Mouse (Mus musculus): ENCODE results near the gene Cyp1a1. TPM values are rescaled to one million over a fixed set of nuclear protein-coding genes. Genes with fewer than 3 reads are reported as not detected.

Gene Cyp1a1
- polyA plus RNA-seq (2012; ENCODE audit: insufficient read depth, insufficient read length, missing spikeins): 2.6 and 4.5 TPM in 2 replicates

DNA sequence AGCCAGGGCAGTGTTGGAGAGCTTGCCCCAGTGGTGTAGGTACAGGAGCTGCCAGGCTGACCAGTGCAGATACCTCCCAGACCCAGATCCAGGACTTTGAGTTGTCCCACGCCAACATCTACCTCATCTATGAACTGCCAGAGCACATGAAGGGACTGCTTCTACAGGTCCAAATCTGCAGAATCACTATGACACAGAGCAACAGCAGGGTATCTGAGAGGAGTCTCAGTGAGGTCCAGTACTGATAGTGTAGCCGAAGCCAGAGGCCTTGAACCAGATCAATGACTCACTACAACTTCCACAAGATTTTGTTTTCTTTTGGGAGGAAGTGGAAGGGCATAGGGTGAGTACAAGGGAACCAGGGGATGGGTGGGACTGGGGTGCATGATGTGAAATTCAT is at the start of gene Cyp1a1:
Gene Cyp1a1 (plus strand): TSS at position 178 of the 400 bp plus-strand sequence.
- Histone ChIP-seq H3K27ac (replicated peaks; ENCODE audit: low read depth, low read length) (no peak within 1 kb of the TSS), H3K4me1 (ENCODE audit: control insufficient read depth, insufficient read depth, insufficient read length, low read length) (no peaks in the 10 kb centered on the region), H3K4me3 (ENCODE audit: insufficient read depth, low read depth, low read length) (no peak within 1 kb of the TSS)

DNA sequence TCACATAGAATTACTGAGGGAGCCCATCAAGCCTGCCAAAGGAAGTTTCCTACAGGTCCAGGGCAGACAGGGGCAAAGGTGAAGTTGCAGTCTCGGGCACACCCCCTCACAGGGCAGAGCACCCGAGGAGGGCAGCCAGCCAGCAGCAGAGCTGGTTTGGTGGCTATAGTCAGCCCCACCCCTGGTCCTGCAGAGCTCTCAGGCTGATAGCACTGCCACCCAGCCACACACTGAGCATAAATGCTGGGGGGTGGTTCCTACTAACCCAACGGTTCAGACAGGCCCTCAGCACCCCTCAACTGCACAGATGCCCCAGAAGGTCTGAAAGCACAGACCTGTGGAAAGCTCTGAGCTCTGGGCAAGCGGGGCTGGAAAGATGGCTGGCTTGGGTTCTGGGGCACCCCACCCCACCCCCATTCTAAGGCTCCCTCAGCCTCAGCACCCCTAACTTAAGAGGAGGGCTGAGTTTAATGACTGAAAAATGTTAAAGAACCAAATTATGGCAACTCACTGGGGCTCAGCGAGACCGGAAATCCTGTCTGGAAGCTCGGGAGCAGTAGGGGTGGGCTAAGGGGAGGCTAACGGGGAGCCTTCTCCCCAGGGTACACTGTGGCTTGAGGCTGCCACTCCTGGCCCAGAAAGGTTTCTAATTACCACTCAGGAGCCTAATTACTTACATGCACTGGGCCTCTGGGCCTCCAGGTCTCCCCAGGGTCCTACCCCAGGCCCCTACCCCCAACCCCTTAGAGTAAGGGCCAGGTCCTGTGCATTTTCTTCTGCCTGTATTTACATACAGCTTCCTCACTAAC is 48.9 kb upstream of the Cyp1a1 start:
- no peak overlapping the region for H3K4me3 ChIP-seq (ENCODE audit: insufficient read depth, low read depth, low read length)
- H3K4me1 ChIP-seq (ENCODE audit: control insufficient read depth, insufficient read depth, insufficient read length, low read length): peaks cover 54% of the 10 kb centered on the region
- peak overlapping the region; percentile 72 for H3K27ac ChIP-seq (replicated peaks; ENCODE audit: low read depth, low read length)

DNA sequence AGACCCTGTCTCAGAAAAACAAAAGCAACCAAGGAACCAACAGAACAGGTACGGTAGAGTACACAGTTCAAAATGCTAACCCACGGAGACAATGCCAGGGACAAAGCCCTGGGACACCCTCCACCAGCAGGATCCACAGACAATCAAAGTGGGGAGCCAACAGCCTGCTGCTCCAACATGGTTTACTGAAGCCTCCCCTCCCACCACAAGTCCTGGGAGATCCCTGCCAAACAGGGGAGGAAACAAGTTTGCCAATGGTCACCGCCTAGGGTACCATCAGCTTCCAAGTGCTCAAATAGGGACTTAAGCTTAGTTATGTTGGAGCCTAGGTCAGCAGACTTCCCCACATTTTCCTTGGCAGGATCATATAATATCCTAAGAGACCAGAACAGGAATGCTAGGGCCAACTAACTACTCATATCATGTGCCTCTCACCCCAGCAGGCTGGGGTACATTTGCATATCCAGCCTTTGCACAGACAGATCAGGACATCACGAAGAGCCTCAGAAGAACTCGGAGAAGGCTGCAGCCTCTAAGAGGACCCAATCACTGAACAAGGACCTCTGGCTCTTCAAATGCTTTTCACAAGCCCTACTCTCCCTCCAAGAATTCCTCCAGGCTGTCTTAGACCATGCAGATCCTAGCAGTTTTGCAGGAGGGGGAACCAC is 47.9 kb upstream of the Cyp1a1 start:
- Histone ChIP-seq H3K4me1 (ENCODE audit: control insufficient read depth, insufficient read depth, insufficient read length, low read length) (peaks cover 54% of the 10 kb centered on the region), H3K27ac (replicated peaks; ENCODE audit: low read depth, low read length) (peak overlapping the region; percentile 38), H3K4me3 (ENCODE audit: insufficient read depth, low read depth, low read length) (peak overlapping the region; percentile 13; the same call in 1 of the 2 replicates)

DNA sequence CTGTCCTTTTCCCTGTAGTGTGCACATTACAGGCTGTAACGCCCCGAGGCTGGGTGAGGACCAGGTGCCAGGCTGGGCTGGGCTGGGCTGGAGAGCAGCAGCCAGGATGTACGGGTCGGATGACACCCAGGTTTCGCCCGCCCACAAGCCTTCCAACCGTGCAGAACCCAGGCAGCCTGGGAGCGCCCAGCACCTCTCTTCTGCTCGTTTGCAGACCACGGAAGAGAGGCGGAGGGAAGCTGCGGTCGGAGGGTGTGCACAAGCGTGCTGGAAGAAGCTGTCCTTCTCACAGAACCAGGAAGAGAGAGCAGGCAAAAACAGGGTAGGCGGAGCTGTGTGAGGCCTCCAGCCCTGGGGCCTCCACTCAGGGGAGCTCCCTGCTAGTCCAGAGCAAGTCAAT is 47.3 kb upstream of the Cyp1a1 start:
- peaks cover 54% of the 10 kb centered on the region for H3K4me1 ChIP-seq (ENCODE audit: control insufficient read depth, insufficient read depth, insufficient read length, low read length)
- peak overlapping the region; percentile 13; the same call in 1 of the 2 replicates for H3K4me3 ChIP-seq (ENCODE audit: insufficient read depth, low read depth, low read length)

DNA sequence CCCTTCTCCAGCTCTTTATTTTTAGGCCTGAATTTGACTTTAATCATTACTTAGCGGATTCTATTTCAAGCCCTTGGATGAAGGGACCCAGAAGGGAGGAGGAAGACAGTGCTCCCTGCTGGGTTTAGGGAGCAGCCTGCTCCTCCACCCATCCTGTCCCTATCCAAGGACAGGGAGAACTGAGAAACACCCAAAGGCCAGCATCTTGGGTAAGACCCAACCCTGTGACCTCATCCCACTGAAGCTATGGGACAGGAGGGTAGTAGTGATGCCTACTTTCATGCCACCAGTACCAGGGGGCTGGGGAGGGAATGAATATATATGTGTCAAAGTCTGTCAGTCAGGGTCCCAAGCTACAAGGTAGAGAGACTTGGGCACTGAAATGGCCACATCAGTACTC is 46.7 kb upstream of the Cyp1a1 start:
- Histone ChIP-seq H3K4me1 (ENCODE audit: control insufficient read depth, insufficient read depth, insufficient read length, low read length) (peaks cover 54% of the 10 kb centered on the region), H3K27ac (replicated peaks; ENCODE audit: low read depth, low read length) (peak overlapping the region; percentile 38), H3K4me3 (ENCODE audit: insufficient read depth, low read depth, low read length) (no peak overlapping the region)

More for the DNA sequence above, 47.3 kb upstream of the Cyp1a1 start:
- H3K27ac ChIP-seq (replicated peaks; ENCODE audit: low read depth, low read length): peak overlapping the region; percentile 38

DNA sequence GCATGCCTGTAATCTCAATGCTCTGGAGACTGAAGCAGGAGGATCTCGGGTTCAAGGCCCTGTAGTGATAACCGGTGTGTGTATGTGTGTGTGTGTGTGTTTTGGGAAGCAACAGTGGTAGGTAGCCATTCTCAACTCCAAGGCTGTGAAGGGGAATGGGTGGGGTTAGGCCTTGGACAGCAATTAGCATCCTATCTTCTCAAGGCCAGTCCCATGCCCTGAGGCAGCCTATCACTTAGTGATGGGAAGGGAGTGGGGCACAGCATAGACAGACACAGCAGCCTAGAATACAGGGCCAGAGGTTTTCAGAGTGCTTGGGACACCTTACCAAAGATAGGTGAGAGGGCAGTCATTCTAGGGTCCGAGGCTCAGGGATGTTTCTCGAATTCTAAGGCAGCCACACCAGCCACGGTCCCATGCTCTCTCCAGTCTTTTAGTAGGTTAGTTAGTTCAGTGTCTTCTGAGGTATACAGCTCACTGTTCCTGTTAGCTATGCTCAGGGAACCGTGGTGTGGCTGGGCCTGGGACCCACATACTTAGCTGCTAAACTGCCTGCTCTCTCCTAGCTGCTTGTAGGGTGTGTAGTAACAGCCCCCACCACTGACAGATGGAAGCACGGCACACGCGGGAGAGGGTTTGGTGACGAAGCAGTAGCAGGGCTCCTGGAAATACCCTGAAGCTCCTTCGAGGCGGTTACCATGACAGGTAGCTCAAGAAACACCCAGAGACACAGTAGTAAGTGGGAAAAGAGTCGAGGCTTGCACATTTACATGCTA is 45.8 kb upstream of the Cyp1a1 start:
- Histone ChIP-seq H3K4me1 (ENCODE audit: control insufficient read depth, insufficient read depth, insufficient read length, low read length) (peaks cover 54% of the 10 kb centered on the region), H3K4me3 (ENCODE audit: insufficient read depth, low read depth, low read length) (no peak overlapping the region), H3K27ac (replicated peaks; ENCODE audit: low read depth, low read length) (peak overlapping the region; percentile 38; the same call in 1 of the 2 replicates)

DNA sequence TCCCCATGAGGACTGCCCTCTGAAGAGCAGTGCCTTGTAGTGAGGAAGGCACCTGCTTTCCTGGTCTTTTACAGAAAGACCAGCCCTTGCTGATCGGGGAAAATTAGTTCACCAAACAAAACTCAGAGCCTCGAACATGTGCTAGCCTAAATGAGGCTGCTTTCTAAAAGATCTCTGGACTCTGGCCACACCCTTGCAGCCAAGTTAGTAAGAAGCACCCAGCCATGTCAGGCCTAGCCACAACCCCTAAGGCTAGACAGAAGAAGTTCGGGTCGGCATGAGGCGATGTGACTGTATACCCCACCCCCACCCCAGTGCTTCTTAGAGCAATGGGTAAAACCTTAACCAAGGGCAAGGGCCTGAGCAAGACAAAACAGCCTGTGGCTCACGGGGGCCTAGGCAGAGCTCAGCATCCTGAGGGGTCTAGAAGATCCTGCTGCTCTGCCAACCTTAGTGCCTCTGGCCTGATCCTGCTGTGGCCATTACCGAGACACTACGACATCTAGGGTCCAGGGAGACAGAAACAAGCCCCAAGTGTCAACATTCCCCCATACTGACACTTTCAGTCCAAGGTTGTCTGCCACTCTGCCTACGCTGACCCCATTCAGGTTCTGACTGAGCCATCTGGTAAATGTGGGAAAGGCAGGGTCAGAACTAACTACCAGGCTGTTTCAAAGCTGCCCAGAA is 44.4 kb upstream of the Cyp1a1 start:
- Histone ChIP-seq H3K4me1 (ENCODE audit: control insufficient read depth, insufficient read depth, insufficient read length, low read length) (peaks cover 41% of the 10 kb centered on the region), H3K4me3 (ENCODE audit: insufficient read depth, low read depth, low read length) (peak overlapping the region; percentile 79), H3K27ac (replicated peaks; ENCODE audit: low read depth, low read length) (peak overlapping the region; percentile 16)

DNA sequence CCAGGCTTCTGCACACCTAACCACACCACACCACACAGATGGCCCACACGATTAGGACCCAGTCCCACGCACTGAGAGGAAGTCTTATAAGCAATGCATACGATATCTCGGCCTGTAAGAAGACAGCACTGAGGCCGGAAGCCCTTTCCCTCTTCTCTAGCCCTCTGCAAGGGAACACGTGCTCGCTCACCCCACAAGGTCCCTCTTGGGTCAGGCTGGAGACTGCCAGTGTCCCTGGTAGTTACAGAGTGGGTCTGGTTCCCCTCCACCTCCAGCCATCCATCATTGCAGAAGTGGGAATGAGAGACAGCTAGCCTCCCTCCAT is 43.9 kb upstream of the Cyp1a1 start:
- peak overlapping the region; percentile 17 for H3K27ac ChIP-seq (replicated peaks; ENCODE audit: low read depth, low read length)
- peaks cover 36% of the 10 kb centered on the region for H3K4me1 ChIP-seq (ENCODE audit: control insufficient read depth, insufficient read depth, insufficient read length, low read length)
- peak overlapping the region; percentile 79 for H3K4me3 ChIP-seq (ENCODE audit: insufficient read depth, low read depth, low read length)

DNA sequence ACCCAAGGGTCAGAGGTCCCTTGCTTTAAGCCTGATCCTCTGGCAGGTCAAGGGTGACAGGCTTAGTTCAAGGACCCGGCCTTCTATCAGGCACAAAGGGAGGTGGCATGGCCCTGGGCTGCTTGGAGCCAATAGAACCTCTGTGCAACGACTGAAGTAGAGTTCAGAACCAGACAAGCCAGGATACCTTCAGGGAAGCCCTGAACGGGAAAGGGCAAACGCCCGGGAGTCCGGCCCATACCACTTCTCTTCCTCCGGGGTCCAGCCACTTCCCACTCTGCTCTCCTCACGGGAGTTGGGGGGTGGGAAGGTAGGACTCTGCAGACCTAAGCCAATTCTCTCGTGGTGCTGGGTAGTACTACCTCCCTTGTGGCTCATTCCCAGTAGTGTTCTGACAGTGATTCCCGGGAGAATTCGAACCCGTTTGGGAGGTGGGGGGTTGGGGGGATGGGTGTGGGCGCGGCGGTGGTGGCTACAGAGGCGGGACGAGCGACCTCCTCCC is 43.2 kb upstream of the Cyp1a1 start:
- Histone ChIP-seq H3K4me1 (ENCODE audit: control insufficient read depth, insufficient read depth, insufficient read length, low read length) (peaks cover 30% of the 10 kb centered on the region), H3K27ac (replicated peaks; ENCODE audit: low read depth, low read length) (peak overlapping the region; percentile 59), H3K4me3 (ENCODE audit: insufficient read depth, low read depth, low read length) (peak overlapping the region; percentile 79)

DNA sequence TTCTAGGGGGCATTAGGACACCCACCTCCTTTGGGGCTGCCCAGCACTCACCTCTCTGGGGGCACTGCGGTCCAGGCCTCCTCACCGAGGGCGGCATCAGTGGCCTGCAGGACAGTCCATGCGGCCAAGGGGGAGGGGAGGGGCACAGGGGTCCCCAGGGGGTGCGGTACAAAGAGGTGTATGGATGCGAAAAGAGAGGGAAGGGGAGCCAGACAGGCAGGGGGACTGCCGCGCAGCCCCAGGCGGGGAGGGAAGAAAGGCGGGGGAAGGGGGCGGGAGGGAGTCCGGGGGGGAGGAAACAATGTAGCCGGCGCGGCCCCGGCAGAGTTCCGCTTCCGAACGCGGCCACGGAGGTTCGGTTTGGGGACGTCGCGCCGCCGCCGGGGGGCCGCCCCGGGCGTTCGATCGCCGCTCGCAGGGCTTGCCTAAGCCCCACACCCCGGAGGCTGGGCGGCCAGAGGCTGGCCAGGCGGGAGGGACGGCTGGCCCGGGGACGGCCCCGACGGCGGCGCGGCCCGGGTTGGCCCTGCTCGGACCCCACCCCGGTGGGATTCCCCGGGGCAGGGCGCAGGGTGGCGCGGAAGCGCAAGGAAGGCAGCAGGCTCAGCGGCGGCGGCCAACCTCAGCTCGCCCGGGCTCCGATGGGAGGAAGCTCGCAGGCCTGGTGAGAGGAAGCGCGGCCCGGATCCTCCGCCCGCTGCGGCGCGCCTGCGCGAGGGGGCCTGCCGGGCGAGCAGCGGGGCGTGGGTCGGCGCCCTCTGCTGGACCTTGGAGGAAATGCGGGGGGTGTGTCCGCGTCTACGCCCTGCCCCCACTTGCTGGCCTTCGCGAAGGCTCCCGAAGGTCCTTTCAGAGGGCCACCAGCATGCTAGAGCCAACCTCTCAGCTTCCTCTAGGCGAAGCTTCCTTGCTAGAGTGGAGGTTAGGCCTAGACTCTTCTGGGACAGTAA is 42.5 kb upstream of the Cyp1a1 start:
- peak overlapping the region; percentile 93 for H3K27ac ChIP-seq (replicated peaks; ENCODE audit: low read depth, low read length)
- peaks cover 24% of the 10 kb centered on the region for H3K4me1 ChIP-seq (ENCODE audit: control insufficient read depth, insufficient read depth, insufficient read length, low read length)
- H3K4me3 ChIP-seq (ENCODE audit: insufficient read depth, low read depth, low read length): peak overlapping the region; percentile 79

DNA sequence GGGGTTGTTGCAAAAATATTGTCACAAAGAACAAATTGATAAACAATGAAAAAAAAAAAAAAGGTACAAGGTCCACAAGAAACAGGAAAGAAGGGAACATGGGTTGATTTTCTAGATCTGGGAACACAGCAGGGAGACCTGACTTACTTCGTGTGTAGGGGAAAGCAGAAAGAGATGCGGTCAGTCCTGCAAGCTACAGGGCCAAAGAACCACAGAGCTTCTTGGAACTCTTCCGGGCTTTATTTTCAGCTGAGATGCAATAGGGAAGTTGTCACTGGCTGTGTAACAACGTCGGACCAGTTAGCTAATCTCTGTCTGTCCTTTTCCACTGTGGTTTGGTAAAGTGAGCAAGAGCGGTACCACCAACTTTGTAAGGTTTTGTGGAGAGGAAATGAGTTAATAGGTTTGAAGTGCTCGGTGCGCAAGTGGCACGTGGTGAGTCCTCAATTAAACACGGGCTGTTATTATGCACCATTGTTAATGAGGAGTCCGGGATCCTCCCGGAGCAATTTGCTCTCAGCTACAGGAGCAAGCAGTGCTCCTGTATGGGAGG is 41.1 kb upstream of the Cyp1a1 start:
- H3K4me3 ChIP-seq (ENCODE audit: insufficient read depth, low read depth, low read length): 0 out of 2 replicates have a peak overlapping the region, but pooled peaks have one; percentile 0
- H3K27ac ChIP-seq (replicated peaks; ENCODE audit: low read depth, low read length): peak overlapping the region; percentile 35
- peaks cover 12% of the 10 kb centered on the region for H3K4me1 ChIP-seq (ENCODE audit: control insufficient read depth, insufficient read depth, insufficient read length, low read length)

DNA sequence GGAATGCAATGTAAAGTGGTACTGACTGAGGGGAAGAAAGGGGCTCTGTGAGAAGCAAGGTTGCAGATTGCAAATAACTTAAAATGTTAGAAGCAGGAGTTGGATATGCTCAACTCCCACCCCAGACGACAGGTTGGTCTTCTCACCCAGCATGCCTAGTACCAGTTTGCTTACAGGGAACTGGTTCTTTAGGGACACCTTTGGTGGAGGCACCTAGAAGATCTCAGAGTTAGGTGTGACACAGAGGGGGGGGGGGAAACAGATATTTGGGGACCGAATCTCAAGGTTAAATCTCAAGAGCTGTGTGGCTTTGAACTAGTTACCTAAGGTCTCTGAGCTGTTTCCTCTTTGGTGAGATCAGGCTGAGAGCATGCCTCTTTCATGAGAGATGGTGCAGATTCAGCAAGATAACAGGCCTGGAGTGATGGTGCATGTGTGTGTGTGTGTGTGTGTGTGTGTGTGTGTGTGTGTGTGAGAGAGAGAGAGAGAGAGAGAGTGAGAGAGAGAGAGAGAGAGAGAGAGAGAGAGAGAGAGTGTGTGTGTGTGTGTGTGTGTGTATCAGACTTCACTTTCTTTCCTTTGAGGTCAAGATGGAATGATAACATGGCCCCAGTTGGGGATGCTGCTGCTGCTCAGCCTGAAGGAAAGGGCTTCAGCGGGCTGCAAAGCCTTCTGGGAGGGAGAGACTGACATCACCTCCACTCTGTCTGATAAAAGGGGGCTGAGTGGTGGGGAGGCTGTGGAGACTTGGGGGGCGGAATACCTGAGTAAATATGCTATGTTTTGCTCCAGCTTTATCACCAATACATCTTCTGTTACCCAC is 40.2 kb upstream of the Cyp1a1 start:
- Histone ChIP-seq H3K4me3 (ENCODE audit: insufficient read depth, low read depth, low read length) (0 out of 2 replicates have a peak overlapping the region, but pooled peaks have one; percentile 0), H3K4me1 (ENCODE audit: control insufficient read depth, insufficient read depth, insufficient read length, low read length) (peaks cover 8% of the 10 kb centered on the region), H3K27ac (replicated peaks; ENCODE audit: low read depth, low read length) (peak overlapping the region; percentile 35; the same call in 1 of the 2 replicates)

Data from brown adipose tissue, adult 24 weeks (tissue).